Mouse (Mus musculus): ENCODE measurements at regions not wholly inside any gene's neighbourhood (a gene's known extent, or its start where the extent isn't known, plus 50 kb on each side); places are given as distances from the start of the nearest gene placed in this dataset.
A peak's percentile ranks its signal among the peaks of the same experiment; 100 is the strongest.

GRCm38 (mm10) chr4:66622650-66623394, 204.6 kb upstream of the Tlr4 start:
- no peak for DNase-seq

- DNase-seq, result no peak
Measured at GRCm38 (mm10) chr4:66618811-66619440, 208.5 kb upstream of the Tlr4 start.

- DNase-seq, result no peak
Measured at GRCm38 (mm10) chr4:66617743-66618736, 209.3 kb upstream of the Tlr4 start.

GRCm38 (mm10) chr4:66617101-66617500, 210.3 kb upstream of the Tlr4 start:
- DNase-seq, result no peak

GRCm38 (mm10) chr4:66604849-66605248, 200.4 kb upstream of the Astn2 start:
- no peak for DNase-seq

- DNase-seq, result no peak
Measured at GRCm38 (mm10) chr4:66598737-66599136, 194.3 kb upstream of the Astn2 start.

- DNase-seq, result no peak
Measured at GRCm38 (mm10) chr4:66586647-66587046, 182.2 kb upstream of the Astn2 start.

GRCm38 (mm10) chr4:66586166-66586565, 181.8 kb upstream of the Astn2 start:
- no peak for DNase-seq

- no peak for DNase-seq
Measured at GRCm38 (mm10) chr4:66556936-66557335, 152.5 kb upstream of the Astn2 start.

- no peak for DNase-seq
Measured at GRCm38 (mm10) chr4:66550306-66551104, 146.1 kb upstream of the Astn2 start.

- DNase-seq, result no peak
Measured at GRCm38 (mm10) chr4:66542833-66543436, 138.5 kb upstream of the Astn2 start.

GRCm38 (mm10) chr4:66524456-66524855, 120.0 kb upstream of the Astn2 start:
- DNase-seq, result no peak

- no peak for DNase-seq
Measured at GRCm38 (mm10) chr4:66523886-66524245, 119.5 kb upstream of the Astn2 start.

GRCm38 (mm10) chr4:66523238-66523885, 119.0 kb upstream of the Astn2 start:
- no peak for DNase-seq

- no peak for DNase-seq
Measured at GRCm38 (mm10) chr4:66522097-66522809, 117.8 kb upstream of the Astn2 start.

- DNase-seq, result no peak
Measured at GRCm38 (mm10) chr4:66520796-66521195, 116.4 kb upstream of the Astn2 start.

GRCm38 (mm10) chr4:66515815-66516214, 111.4 kb upstream of the Astn2 start:
- no peak for DNase-seq

- DNase-seq, result no peak
Measured at GRCm38 (mm10) chr4:66483496-66483895, 79.1 kb upstream of the Astn2 start.

GRCm38 (mm10) chr4:66482495-66483291, 78.3 kb upstream of the Astn2 start:
- DNase-seq, result peak; percentile 12

Data from gastrocnemius, postnatal 10 days (tissue).